Mouse (Mus musculus): ENCODE measurements at regions not wholly inside any gene's neighbourhood (a gene's known extent, or its start where the extent isn't known, plus 50 kb on each side); places are given as distances from the start of the nearest gene placed in this dataset.

GRCm38 (mm10) chr5:126769031-126769430 lies 472.6 kb upstream of the Tmem132c start:
- no peak for TF ChIP-seq ZKSCAN1 (IDR thresholded peaks at IDR 0.05; ENCODE audit: borderline replicate concordance, low read depth, low read length)
- TF ChIP-seq MAZ (IDR thresholded peaks at IDR 0.05; ENCODE audit: low read depth, low read length): no peak
- TF ChIP-seq USF1 (IDR thresholded peaks at IDR 0.05; ENCODE audit: low read depth, low read length): no peak
- no peak for TF ChIP-seq BHLHE40 (IDR thresholded peaks at IDR 0.05; ENCODE audit: low read depth, low read length)
- TF ChIP-seq TCF12 (IDR thresholded peaks at IDR 0.05; ENCODE audit: low read depth, low read length): no peak
- TF ChIP-seq POLR2A (IDR thresholded peaks at IDR 0.05; ENCODE audit: low read depth, low read length): no peak
- no peak for TF ChIP-seq MAX (IDR thresholded peaks at IDR 0.05; ENCODE audit: low read length)
- TF ChIP-seq CTCF (conservative IDR thresholded peaks at IDR 0.05 in 1 of 2, IDR thresholded peaks at IDR 0.05 in 1 of 2; ENCODE audit: low read depth in 2 of 2, low read length in 2 of 2): no peak
- no peak for TF ChIP-seq EP300 (IDR thresholded peaks at IDR 0.05; ENCODE audit: low read length)
- no peak for TF ChIP-seq CHD2 (IDR thresholded peaks at IDR 0.05; ENCODE audit: low read length)
- TF ChIP-seq SIN3A (IDR thresholded peaks at IDR 0.05; ENCODE audit: low read length): no peak

Data from CH12.LX (cell line).